Mouse (Mus musculus) kidney, adult 2 months (tissue): ENCODE data around the gene C2cd6.

Source experiments
- CTCF ChIP-seq: fragments of 200-500 bp; conservative IDR thresholded peaks from 2 replicates; pipeline ENCODE4 v1.5.1; 2011; ENCODE audit warnings: low read depth, mild to moderate bottlenecking, control low read depth, low read length, moderate library complexity, mixed read lengths; ENCODE audit not compliant: insufficient read depth, insufficient read length
- POLR2A ChIP-seq: fragments of 200-500 bp; IDR thresholded peaks from one replicate; pipeline ENCODE4 v1.6.1; 2011; ENCODE audit warnings: low read depth, low read length, control low read depth

DNA sequence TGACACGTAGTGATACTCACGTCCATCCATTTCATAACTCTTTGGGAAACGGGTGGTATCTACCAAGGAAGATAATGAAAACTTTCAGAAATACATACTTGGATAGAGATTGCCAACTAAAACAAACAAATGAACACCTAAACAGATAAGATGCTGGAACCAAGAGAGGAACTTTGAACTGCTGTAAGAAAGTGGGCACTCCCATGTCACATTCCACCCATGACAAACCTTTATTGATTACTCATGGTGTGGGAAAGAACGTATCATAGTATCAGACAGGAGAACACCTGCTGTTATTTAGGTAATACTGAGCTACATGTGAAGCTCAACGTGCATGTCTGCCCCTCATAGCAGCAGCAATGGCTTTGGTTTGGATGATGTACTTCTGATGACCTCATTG lies 30.9 kb upstream of the C2cd6 start:
- no peak for TF ChIP-seq POLR2A
- no peak for TF ChIP-seq CTCF
